Mouse (Mus musculus) right cerebral cortex, adult 2 months (tissue): ENCODE results near the gene Pkn3.
"Not testable (repeated sequence)": the region's sequence is repeated elsewhere in the genome, so short reads cannot be mapped to it uniquely, and the experiment has no call there.

ENCODE experiments used
- DNase-seq, 2 experiments: peaks; one replicate each; pipeline ENCODE4 v3.0.0; 2021 to 2022; ENCODE audit warnings: low spot score in 2 of 2

Pkn3 gene

DNA sequence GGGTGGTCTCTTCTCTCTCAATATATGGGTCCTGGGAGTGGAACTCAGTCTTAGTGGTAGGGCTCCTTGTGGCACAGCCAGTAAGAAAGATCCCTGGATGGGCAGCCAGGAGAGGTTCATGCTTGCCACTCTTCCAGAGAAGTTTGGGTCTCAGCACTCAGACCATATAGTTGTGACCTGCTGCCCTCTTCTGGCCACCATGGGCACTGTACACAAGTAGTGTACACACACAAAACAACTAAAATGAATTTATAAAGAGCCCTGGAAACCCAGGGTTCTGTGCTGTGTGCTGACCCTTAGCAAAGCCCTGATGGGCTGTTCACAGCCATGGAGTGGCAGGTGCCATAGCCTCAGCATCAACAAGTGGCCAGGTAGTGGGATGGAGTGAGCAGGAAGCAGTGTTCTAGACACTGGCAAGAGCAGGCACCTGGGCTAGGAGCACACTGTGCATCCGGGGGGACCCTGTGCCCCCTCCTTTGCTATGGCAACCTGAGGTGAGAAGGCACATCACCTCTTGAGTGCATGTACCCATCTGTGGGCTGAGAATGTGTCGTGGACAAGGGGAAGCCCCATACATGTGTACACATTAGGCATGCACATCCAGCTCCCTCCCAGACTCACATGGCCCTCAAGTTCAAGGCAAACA, 18.5 kb downstream of the Pkn3 start:
- no peak for DNase-seq

DNA sequence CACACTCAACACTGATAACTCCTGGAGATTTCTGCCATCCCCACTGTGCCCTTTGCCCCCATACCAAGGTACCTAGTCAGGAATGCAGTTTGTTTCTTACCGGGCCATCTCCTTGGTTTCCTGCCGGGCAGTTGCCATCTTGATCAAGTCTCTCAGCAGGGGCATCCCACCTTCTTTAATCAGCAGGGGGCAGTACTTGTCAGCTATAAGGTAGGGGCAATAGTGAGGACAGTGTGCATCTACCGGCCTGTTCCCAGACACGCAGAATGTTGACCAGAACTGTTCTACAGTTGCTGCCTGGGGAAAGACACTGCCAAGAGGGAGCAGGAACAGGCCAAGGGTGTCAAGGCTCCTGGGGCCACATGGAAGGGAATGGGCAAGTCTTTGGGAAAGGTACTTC, 22.7 kb downstream of the Pkn3 start:
- DNase-seq, result no peak

DNA sequence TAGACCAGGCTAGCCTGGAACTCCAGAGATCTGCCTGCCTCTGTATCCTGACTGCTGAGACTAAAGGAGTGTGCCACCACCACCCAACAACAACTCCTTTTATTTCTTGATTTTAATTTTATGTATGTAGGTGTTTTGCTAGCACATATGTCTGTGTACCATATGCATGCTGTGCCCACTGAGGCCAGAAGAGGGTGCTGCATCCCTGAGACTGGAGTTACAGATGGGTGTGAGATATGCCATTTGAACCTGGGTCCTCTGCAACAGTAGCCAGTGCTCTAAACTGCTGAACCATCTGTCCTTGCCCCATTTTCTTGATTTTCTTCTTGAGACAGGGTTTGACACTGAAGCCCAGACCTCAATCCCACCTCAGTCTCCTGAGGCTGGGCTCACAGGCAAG, 28.9 kb downstream of the Pkn3 start:
- peak; percentile 46 to 47 for DNase-seq

DNA sequence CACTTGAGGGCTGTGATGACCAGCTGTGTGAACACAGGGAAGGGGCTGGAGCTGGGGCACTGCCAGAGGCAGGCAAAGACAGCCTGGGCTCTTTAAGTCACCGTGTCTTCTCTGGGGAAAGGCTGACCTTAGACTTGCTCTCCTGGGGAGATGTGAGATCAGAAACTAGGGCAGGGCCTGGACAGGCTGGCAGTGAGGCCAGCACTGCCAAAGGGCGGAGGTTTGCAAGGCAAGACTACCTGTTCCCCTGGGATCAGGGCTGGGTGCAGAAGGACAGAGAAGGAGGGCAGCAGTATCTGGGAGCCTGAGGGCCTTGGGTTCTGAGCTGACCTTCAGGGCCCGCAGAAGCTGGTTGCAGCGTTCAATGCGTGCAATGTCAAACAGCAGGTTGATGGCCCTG, 30.2 kb downstream of the Pkn3 start:
- no peak for DNase-seq

DNA sequence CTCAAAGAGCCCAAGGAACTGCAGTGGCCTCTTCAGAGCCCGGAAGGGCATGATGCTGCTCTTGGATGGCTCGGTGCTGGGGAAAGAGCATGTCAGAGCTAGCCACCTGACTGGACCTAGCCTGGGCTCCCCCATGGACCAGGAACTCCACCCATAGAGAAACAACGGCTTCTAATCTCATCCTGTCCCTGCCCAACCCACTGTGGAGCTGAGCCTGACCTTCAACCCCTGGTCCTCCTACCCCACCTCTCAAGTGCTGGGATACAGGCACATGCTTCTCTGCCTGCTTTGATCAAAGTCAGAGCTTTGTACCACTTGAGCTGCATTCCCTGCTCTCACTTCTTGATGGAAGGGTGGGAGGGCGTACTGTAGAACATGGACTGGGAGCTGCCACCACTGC, 30.8 kb downstream of the Pkn3 start:
- DNase-seq, result no peak

DNA sequence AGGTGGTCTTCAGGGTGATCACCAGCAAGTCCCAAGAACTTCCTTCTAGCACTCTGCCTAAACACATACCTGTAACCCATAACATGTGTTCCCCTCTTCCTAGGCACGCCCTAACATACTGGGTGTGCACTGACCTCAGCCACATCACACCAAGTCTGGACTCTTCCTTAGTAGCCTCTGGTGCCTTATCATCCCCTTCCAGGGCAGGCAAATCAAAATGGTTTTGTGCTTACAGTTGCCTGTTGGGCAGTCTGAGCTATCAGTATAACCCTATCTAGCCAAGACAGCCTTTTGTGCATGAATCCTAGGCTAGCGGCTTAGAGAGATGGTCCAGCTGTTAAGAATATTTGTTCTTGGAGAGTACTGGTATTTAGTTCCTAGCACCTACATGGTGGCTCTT, 34.0 kb downstream of the Pkn3 start:
- no peak for DNase-seq

DNA sequence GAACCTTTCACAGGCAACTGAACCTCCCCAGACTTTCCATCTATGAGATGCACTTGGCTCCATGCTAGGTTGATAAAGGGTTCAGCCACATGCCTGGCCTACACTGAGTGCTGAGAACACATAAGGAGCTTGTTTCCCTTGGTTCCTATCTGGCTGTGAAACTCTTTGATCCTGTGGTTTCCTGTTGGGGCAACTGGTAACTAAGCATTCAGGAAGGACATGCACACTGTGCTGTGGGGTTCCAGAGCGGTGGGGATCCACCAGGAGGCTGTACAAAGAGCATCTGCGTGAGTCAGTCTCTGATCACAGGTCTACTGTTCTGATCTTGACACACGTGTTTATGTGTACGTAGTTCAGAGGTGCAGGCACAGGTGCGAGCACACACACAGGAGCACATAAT, 35.1 kb downstream of the Pkn3 start:
- no peak for DNase-seq

DNA sequence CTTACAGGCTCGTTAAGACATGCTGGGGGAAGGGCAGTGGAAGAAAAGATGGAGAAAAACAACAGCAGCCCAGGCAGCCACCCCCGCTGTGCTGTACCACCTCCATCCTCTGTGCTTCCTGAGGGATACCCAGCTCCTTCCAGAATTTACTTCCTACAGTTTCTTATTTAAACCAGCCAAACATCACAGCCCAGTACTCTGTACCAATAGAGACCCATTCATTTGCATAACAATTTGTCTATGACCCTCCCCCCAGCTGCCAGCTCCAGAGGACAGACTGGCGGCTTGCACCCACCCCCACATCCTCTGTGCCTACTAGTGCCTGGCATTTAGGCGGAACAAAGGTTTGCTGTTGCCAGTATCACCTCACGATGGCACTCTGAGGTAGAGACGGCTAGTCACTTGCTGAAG, 42.2 kb downstream of the Pkn3 start:
- peak; percentile 81 to 86 for DNase-seq

DNA sequence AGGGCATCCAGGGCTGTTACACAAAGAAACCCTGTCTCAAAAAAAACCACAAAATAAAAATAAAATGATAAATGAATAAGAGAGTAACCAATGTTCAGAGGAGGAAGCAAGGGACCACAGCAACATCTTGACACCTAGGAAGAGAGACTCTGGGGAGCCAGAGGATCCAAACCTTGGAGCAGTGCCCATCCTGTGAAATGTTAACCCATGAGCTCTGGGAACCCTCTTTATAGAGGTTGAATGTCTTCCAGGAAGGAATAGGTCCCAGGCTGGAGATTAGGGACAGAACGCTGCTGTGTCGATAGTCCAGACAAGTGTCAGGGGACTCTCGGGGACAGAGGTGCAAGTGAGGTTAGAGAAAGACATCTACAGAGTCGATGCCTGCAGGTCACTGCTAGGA, 42.8 kb downstream of the Pkn3 start:
- DNase-seq, result no peak

DNA sequence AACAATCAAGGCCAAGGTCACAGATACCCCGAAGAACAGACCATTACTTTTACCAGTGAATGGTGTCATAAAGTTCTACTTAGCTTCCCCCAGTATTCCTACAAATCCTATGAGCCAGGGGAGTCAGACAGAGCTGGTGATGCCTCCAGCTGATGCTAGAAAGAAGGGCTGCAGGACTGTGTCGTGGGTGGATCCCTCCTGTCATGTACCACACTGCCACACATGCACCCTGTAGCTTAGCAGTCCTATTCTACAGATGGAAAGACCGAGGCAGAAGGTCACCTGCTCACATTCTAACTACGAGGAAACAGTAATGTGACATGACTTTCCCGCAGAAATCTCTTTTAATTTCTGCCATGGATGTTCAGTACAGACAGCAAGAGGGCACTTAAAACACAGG, 45.3 kb downstream of the Pkn3 start:
- peak in 1 of 2 experiments; percentile 34 for DNase-seq

DNA sequence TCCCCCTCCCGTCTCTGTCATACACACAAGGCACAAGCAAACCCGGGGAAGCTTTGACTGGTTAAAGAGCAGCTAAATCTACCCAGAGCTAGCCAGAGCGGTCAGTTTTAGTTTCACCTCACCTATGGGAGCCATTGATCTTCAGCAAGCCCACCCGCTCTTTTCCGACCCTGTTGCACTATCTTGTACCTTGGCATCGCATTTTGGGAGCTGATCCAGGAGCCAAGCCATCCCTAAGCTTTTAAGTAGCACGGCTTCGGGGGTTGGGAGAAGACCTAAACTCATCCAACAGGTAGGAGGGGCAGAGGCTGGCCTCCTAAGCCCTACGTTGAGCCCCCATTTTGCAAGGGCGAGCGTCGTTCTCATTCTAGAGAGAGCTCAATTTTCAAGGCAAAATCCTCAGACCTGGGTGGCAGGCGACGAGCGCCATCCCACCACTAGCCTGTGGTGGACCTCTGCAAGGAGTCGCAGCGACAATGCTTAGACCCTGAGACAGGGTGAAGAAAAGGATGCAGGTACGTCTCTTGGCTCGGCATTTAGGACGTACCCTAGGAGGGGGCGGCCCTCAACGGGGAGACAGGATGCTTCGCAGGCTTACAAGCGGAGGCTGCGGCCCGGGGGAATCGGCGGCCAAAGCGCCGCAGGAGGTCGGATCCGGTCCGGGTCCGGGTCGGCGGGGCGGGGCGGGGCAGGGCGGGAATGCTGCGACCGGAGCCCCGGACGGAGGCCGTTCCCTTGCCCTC, 46.4 kb downstream of the Pkn3 start:
- DNase-seq, result no peak

DNA sequence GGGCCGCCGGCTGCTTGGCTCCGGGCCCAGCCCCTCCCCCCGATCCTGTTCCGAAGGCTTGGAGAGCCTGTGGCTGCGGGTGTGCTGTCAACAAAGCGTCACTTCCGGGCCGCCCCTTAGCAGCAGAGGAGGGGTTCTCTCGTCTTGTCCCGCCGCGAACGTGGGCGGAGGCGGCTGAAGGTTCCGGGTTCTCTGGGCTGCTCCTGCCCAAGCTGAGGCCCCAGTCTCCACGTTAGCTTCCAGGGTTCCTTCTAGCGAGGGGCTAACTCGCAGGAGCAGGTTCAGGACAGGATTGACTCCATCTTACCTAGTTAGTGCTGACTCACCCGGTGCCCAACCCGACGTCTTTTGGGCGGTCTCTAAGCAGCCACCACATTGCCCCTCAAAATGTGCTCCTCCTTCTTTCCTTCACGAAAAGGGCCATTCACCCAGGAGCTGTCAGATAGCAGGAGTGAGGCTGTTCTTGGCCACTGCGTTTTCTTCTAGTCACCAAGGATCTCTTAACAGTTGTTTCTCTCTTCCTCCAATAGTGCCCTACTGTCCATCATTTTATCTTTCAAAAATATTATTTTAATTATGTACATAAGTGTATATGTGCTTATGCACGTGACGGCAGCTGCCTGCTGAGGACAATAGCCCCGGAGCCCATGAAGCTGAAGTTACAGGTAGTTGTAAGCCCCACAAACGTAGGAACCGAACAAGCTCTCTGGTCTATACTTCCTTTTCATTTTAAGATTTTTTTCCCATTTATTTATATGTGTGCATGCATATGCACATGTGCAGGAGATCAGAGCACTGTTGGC, 47.2 kb downstream of the Pkn3 start, which contains the start of gene Zer1:
TSS of gene Zer1 (minus strand) at position 114 of the 803 bp plus-strand sequence.
- peak; percentile 93 to 97 for DNase-seq

DNA sequence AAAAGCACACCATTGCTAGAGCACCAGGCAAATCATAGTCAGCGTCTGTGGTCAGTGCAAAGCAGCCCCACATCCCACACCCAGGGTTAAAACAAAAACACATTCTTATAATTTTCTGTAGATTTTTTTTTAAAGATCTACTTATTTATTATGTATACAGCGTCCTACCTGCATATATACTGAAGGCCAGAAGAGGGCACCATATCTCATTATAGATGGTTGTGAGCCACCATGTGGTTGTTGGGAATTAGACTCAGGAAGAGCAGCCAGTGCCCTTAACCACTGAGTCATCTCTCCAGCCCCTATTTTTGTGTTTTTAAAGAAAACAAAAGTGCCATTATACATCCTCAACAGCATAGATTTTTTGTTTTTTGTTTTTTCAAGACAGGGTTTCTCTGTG, 51.3 kb downstream of the Pkn3 start:
- DNase-seq, result peak in 1 of 2 experiments; percentile 42

DNA sequence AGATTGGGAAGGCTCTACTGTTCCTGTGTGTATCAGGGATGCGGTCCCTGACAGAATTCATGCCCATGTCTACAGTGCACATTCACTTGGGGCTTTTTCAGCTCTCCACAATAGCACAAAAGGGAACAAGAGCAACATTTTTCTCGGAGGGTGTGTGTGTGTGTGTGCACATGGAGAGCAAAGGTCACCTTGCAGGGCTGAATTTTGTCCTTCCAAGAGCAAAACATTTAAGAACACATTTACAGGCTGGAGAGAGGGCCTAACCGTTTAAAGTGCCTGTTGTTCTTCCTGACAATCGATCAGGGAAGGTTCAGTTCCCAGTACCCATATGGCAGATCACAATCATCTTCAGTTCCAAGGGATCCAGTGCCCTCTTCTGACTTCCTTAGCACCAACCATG, 52.7 kb downstream of the Pkn3 start:
- DNase-seq, result no peak

DNA sequence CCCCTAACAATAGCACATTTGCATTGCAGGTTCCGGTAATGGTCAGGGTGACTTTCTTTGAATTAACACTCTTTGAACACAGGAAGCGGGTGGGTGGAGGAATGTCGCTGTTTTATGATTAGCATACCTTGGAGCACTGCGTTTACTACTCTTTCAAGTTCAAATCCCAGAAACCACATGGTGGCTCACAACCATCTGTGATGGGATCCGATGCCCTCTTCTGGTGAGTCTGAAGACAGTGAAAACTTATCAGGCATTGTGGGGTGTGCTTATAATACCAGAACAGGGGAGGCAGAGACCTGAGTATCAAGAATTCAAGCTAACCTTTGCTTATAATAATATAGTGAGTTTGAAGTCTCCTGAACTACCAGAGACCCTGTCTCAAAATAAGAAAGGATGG, 53.8 kb downstream of the Pkn3 start:
- DNase-seq, result not testable (repeated sequence)

DNA sequence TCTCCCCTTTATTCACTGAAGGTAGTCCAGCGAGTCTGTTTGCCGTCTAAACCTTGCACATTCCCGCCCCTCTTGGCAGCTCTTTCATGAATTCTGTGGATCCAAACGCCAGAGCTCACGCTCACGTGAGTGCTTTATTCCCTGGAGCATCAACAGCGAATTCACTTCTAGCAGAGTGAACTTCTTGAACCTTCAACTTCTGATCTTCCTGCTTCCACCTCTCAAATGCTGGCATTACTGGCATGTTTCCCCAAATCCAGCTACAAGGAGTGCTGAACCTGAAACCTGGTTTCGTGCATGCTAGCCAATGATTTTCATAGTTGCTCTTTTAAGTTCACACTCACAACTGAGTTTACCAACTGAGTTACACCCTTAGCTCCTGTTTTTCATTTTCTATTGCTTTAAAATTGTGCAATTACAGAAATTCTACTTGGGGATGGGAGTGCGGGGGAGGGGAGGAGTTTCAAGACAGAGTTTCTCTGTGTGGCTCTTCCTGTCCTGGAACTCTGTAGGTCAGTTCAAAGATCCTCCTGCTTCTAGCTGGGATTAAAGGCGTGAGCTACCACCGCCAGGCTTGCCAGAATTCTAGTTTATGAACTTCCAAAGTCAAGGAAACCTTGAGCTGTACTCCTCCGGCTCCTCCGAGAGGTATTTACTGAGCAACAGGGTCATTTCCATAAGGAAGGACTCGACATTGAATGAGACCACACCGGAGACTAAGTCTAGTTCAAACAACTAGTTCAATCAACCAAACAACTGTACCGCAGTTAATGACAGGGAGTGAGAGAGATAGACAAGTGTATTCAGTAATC, 55.5 kb downstream of the Pkn3 start:
- DNase-seq, result no peak

DNA sequence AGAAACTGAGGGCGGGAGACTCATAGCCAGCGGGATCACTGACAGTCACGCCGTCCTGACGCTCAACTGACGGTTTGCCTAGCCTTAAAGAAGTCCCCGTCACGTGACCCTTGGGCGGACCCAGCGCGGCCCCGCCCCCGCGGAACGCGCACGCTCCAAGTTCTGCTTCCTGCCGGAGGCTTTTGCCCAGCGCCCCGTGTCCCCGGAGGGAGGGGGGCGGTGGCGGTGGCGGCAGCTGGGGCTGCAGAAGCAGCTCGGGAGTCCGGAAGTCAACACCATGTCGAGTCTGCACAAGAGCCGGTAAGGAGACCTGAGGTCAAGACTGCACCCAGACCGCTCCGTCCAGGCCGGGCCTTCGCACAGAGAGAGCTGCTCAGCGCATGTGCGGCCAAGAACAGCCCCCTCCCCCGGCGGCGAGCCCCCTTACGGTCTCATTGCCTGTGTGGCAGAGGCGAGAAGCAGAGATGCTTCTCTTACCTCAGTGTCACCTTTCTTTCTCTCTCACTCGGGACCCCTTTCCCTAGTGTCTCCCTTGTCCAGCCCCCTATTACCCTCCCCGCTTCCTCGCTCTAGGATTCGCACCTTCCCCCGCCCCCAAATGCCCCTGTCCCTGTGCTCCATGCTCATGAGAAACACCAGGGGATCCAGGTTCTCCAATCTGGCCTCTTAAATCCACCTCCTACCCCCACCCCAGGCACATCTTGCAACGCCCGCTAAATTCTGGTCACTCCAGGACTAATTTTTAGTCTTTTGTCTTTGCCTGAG, 56.3 kb downstream of the Pkn3 start, which contains the start of gene Tbc1d13:
TSS of gene Tbc1d13 (plus strand) at position 134 of the 765 bp plus-strand sequence.
- DNase-seq, result peak; percentile 98 to 99

DNA sequence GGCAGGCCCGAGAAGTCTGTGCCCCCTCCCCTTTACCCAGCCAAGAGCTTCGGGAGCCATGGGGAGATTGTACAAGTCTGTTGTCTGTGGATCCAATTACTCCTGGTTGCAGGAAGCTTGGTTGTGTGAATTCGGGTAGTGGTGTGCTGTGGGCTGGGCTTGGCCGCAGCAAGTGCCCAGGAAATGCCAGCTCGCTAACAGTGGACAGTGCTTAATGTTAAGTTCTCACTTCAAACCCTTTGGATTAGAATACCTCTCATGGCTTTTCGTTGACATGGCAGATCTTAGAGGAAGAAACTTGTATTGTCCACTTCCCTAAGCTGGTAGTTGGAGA, 56.9 kb downstream of the Pkn3 start:
- peak in 1 of 2 experiments; percentile 6 for DNase-seq

DNA sequence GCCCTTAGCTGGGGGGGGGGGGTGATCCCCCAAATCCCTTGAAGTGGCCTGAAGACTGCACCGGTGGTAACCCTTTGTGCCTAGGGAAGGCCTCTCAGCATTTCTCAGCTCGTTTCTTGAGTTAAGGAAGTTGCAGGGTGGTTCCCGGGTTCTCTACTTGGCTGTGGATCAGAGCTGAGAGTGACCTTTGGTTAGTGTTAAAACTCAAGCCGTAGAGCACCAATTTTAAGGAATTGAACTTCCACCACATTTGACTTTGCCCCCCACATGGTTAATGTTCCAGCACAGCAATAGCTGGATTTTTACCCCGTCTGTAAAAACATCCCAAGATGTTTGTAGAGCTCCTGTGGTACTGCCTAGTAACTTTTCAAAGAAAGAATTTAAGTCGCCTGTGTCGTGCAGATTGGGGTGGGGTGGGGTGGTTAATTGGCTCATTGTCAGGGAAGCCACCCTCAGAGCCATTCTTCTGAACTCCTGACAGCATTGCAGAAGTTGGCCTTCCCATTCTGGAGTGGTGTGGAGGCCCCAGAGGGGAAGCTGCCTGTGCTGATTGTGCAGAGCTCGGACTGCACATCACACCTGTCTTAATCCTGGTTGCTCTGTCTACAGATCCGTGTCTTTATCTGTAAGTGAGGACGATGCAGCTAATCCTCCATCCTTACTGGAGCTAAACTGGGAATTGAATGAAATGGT, 57.6 kb downstream of the Pkn3 start:
- DNase-seq, result no peak

DNA sequence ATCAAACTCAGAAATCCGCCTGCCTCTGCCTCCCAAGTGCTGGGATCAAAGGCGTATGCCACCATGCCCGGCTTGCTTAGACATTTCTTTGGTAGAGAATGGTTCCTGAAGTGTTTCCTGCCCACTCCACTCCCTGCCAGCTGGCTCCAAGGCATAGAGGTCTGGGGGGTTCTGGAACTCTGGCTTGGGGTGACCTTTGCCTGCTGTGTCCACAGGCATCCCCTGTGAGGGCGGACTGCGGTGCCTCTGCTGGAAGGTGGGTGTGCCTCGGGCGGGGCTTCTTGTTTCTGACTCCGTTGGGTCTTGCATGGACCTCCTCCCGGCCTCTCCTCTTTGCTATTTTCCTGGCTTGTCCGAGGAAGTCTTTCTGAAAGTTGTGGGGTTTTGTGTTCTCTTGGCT, 59.0 kb downstream of the Pkn3 start:
- no peak for DNase-seq
